Mouse (Mus musculus): ENCODE data around the gene Zg16. TPM values are rescaled to one million over a fixed set of nuclear protein-coding genes. Genes with fewer than 3 reads are reported as not detected.

Zg16 gene
- polyA plus RNA-seq, 1 experiment from 2014 or later, result not detected

DNA sequence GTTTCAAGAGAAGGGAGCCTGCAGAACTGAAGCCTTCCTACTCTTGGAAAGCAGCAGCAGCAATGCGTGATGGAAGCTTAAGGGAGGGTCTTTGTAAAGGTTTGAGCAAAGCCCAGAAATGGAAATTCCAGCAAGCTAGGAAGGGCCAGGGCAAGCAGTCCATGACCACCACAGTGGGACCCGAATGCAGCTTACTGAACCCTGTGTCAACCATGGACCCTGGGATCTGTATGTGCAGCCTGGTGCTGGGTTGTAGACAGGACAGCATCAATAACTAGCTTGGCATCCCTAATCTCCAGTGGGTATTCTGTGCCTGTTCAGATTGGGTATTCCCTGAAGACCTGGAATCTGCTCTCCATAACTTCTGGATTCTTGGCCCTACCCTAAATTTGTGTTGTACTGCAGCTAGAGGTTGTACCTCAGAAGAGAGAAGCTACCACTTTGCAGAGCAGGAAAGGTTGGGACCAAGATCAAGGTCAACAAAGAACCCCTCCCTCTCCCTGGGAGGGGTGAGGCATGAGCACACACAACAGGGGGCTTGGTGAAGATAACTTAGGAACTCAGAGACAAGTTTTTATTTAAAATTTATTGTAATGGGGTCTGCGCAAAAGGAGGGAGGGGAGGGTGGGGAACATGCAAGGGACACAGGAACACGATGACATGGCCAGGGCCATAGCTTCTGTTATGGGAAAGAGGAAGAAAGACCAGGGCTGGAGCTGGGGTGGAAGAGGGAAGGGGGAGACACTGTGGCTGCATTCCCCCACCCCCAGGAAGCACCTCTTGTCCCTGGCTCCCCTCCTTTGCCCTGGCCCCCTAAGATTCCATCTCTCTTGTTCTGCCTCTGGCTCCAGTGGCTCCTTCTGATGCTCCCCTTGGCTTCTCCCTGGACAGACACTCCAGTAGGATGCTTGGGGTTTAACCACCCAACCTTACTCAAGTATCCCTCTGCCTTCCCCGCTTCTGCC, 65.3 kb downstream of the Zg16 start:
- Histone ChIP-seq H3K9ac (peak overlapping the region; percentile 76), H3K4me2 (replicated peaks) (peak overlapping the region; percentile 98), H3K4me1 (peaks cover 73% of the 10 kb centered on the region), H3K27ac (peak overlapping the region; percentile 92), H3K36me3 (peaks cover 26% of the 10 kb centered on the region), H3K27me3 (no peaks in the 10 kb centered on the region), H3K9me3 (replicated peaks) (no peaks in the 10 kb centered on the region), H3K4me3 (peak overlapping the region; percentile 48)
- 44% methylated on average over 5 of the region's 5 CpGs for WGBS
- ATAC-seq (ENCODE audit: low FRiP score), result no peak

DNA sequence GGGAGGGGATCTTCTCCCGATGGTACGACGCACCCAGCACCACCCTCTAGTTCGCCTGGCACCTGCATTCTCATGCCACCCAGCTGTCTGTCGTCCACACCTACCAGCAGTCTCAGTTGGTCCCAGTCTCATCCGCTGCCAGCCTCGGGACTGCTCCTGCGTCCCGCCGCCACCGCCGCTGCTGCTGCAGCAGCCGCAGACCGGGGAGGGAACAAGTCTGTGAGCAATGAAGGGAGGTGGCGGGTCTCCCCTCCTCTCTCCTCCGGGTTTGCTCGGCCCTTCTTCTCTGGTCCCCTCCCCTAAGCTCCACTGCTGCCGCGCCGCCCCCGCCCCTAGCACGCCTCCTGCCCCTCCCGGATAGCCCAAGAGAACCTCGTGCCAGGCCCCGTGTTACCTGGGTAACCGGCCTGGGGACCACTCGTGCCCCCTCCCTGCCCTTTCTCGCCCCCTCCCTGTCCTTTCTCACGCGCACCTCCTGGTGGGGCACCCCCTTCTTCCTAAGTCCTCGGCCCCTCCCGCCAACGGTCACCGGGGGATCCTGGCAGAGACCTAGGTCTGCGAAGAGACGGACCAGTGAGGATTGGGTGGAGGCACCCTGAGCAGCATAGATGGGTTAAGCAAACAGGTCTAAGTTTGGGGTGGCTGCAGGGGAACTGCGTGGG, 66.1 kb downstream of the Zg16 start, which contains the start of the genes Gm42742 and Prrt2:
Gm42742 (minus strand) TSS at position 197 of the 662 bp plus-strand sequence.
Prrt2 (minus strand) TSS at position 311 of the 662 bp plus-strand sequence.
- Histone ChIP-seq H3K4me3 (peak within 1 kb of the TSS; percentile 48), H3K9me3 (replicated peaks) (no peaks in the 10 kb centered on the region), H3K4me2 (replicated peaks) (peak within 1 kb of the TSS; percentile 84), H3K27ac (peak within 1 kb of the TSS; percentile 92), H3K36me3 (peaks cover 26% of the 10 kb centered on the region), H3K9ac (peak within 1 kb of the TSS; percentile 76), H3K4me1 (peaks cover 74% of the 10 kb centered on the region), H3K27me3 (no peaks in the 10 kb centered on the region)
- under 1% methylated on average over 37 of the region's 37 CpGs for WGBS
- ATAC-seq (ENCODE audit: low FRiP score), result no peak

DNA sequence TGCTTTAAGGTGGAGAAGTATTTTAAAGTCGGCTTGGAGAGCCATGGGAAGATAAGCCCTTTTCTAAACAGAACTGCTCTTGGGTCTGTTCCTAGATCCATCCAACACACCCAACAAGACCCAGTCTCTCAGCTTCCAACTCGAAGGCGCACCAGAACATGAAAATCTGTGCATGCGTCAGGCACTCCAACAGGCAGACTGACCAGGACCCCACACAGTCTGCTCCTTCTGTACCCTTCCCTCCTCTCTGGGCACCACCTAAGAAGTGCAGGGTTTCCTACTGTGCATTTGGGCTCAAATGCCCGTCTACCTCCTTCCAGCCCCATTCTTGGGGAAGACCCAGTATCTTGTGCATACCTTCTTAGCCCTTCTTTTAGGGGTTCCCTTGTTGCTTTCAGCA, 66.6 kb downstream of the Zg16 start:
- peak overlapping the region; percentile 92 for H3K27ac ChIP-seq
- peaks cover 80% of the 10 kb centered on the region for H3K4me1 ChIP-seq
- no peaks in the 10 kb centered on the region for H3K27me3 ChIP-seq
- no peaks in the 10 kb centered on the region for H3K9me3 ChIP-seq (replicated peaks)
- peak overlapping the region; percentile 76 for H3K9ac ChIP-seq
- peaks cover 29% of the 10 kb centered on the region for H3K36me3 ChIP-seq
- ATAC-seq (ENCODE audit: low FRiP score), result no peak
- WGBS, result 42% methylated on average over 5 of the region's 5 CpGs
- H3K4me3 ChIP-seq, result peak overlapping the region; percentile 48
- peak overlapping the region; percentile 84 for H3K4me2 ChIP-seq (replicated peaks)

DNA sequence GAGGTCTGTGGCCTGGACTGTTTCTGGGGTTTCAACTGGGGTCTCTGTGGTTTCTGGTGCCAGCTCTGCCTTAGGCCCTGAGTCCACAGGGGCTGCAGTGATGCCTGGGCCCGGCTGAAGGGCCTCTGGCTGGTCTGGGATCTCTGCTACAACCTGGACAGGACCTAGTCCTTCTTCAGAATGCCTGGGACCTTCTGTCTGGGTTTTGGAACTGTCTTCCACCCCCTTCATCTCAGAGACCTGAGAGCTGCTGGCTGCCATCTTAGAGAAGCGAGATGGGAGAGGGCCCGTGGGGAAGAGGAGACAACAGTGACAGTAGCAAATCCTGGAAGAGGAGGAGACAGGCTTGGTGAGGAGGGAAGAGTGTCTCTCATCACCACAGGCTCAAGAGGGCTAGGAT, 67.1 kb downstream of the Zg16 start:
- Histone ChIP-seq H3K4me1 (peaks cover 82% of the 10 kb centered on the region), H3K27ac (peak overlapping the region; percentile 92), H3K4me2 (replicated peaks) (peak overlapping the region; percentile 84), H3K27me3 (no peaks in the 10 kb centered on the region), H3K9ac (peak overlapping the region; percentile 76), H3K9me3 (replicated peaks) (no peaks in the 10 kb centered on the region), H3K36me3 (peaks cover 34% of the 10 kb centered on the region), H3K4me3 (peak overlapping the region; percentile 48)
- ATAC-seq (ENCODE audit: low FRiP score), result no peak
- WGBS, result 52% methylated on average over 3 of the region's 3 CpGs

DNA sequence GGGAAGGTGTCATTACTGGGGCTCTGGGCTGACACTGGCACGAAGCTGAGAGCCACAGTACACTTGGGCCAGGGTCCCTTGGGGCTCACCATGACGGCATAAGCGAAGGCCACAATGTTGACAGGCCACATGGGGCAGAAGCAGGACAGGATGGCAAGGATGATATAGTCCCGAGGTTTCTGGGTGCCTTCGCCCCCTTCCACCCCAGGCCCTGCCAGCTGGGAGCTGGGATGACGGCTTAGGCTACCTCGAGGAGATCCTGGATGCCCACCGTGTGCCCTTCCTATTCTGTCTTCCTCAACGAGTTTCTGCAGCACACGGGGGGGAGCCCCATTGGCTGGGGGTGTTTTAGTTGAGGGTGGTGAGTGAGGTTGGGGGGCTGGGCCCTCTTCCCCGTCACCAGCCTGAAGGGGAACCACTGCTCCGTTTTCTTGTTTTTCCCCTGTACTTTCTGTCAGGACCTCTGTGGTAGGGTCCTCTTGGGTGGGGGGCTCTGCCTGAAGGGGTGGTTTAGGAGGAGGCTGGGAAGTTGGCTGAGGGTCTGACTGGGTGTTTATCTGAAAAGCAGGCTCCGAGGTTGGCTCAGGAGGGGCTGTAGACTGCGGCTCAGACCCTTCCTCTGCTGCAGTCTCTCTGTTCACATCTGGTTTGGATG, 67.7 kb downstream of the Zg16 start:
- peak overlapping the region; percentile 84 for H3K4me2 ChIP-seq (replicated peaks)
- WGBS, result 79% methylated on average over 14 of the region's 14 CpGs
- H3K27ac ChIP-seq, result peak overlapping the region; percentile 92; the same call in 1 of the 2 replicates
- no peaks in the 10 kb centered on the region for H3K9me3 ChIP-seq (replicated peaks)
- H3K9ac ChIP-seq, result peak overlapping the region; percentile 76; the same call in 1 of the 2 replicates
- H3K27me3 ChIP-seq, result no peaks in the 10 kb centered on the region
- peaks cover 37% of the 10 kb centered on the region for H3K36me3 ChIP-seq
- peak overlapping the region; percentile 48; the same call in 1 of the 2 replicates for H3K4me3 ChIP-seq
- peaks cover 82% of the 10 kb centered on the region for H3K4me1 ChIP-seq
- ATAC-seq (ENCODE audit: low FRiP score), result no peak

DNA sequence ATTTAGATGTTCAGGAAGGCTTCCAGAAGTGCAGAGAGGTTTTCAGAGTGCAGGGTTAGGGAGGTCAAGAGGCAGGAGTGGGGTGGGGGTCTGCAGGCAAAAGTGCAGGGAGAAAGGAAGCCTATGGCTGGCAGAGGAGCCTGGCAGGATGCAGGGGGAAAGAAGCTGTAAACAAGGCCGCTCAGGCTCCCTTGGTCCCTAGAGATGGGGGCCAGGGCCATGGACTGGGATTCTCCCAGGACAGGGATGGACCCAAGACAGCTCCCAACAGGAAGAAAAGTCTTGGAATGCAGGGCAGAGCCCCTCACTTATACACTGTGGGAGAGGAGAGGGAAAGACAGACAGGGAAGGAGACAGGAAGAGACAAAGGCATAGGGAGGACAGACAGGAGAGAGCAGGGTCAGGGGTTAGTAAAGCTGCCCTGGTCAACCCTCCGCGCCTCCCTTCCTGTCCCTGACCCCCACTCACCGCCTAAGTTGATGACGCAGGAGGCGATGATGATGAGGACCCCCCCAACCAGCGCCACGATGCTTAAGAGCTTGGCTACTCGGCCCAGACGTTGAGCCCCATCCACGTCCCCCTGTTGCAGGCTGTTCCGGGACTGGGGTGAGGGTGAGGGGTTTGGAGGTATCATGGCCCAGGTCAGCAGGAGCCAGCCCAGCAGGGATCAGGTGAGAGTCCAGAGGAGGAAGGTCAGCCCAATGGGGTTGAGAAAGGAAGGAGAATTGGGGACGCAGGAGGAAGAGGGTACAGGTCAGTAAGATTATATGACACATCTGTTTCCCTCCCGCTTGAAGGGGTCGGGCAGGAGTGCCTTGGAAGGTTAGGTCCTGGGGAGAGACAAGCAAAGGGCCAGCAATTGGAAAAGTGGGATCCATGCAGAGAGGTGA, 68.5 kb downstream of the Zg16 start:
- Histone ChIP-seq H3K4me1 (peaks cover 80% of the 10 kb centered on the region), H3K9ac (0 out of 2 replicates have a peak overlapping the region, but pooled peaks have one; percentile 76), H3K27me3 (no peaks in the 10 kb centered on the region), H3K4me2 (replicated peaks) (no peak overlapping the region), H3K4me3 (no peak overlapping the region), H3K36me3 (peaks cover 37% of the 10 kb centered on the region), H3K9me3 (replicated peaks) (no peaks in the 10 kb centered on the region), H3K27ac (peak overlapping the region; percentile 85; the same call in 1 of the 2 replicates)
- ATAC-seq (ENCODE audit: low FRiP score), result no peak
- 82% methylated on average over 15 of the region's 15 CpGs for WGBS

DNA sequence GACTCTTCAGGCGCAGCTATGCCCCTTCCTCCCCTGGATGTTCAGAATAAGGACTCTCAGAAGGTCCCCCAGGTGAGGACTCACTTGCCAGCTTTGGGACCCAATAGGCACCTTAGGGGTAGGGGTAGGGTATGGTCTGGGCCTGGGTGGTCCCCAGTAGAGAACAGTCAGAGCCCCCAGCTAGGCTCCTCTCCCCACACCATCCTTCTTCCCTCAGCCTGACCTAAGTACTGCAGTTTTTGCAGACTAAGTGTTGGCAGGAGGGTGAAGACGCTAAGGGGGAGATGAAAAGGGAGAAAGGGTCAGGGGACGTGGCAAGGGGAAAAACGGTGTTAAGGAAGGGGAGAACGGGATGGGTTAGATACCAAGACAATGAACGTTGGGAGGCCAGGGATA, 69.2 kb downstream of the Zg16 start:
- peak overlapping the region; percentile 1; the same call in 1 of the 2 replicates for H3K9ac ChIP-seq
- H3K4me2 ChIP-seq (replicated peaks), result no peak overlapping the region
- peaks cover 37% of the 10 kb centered on the region for H3K36me3 ChIP-seq
- no peak overlapping the region for H3K4me3 ChIP-seq
- ATAC-seq (ENCODE audit: low FRiP score), result no peak
- H3K9me3 ChIP-seq (replicated peaks), result no peaks in the 10 kb centered on the region
- 51% methylated on average over 6 of the region's 6 CpGs for WGBS
- peaks cover 75% of the 10 kb centered on the region for H3K4me1 ChIP-seq
- no peaks in the 10 kb centered on the region for H3K27me3 ChIP-seq
- peak overlapping the region; percentile 85; the same call in 1 of the 2 replicates for H3K27ac ChIP-seq

DNA sequence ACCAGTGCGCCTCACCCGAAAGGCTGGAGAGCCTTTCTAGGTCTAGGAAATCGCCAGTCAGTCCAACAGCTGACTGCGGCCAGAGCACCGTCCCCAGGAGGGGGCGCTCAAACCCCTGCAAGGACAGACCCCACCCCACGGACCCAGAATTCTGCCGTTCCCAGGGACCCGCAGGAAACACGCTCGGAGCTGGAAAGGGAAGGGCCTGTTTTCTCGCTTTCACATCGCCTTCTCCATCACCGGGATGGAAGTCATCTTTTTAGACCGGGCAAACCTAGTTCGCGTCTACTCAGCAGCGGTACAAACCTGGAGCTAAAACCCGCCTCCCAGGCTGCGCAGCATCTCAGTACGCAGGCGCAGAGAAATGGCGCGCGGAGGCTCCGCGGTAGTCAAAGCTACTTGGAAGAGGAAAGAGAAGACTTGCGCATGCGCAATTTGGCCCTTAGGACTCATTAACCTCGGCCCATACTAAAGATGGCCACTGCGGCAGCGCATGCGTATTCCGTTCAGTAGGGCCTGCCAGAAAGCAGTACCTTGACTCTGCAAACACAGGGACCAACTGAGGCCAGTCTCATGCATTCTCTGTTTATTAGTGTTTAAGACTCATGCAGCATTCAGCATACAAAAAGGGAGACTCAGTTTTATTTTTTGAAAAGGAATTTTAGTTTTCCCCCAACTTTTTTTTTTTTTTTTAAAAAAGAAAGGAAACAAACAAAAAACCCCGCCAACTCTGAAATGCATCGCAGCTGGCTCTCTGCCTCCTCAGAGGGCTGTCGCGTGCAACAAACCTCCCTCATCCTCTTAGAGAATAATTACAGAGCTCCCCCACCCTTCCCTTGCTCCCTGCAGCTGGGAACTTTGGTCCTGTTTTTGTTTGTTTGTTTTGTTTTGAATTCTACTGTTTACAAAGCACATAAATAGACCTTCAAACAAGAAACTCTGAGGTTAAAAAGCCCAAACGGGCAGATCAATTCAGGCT, 69.9 kb downstream of the Zg16 start, which contains the start of gene Pagr1a:
Pagr1a (minus strand) TSS at position 382 of the 979 bp plus-strand sequence.
- 4% methylated on average over 39 of the region's 39 CpGs for WGBS

DNA sequence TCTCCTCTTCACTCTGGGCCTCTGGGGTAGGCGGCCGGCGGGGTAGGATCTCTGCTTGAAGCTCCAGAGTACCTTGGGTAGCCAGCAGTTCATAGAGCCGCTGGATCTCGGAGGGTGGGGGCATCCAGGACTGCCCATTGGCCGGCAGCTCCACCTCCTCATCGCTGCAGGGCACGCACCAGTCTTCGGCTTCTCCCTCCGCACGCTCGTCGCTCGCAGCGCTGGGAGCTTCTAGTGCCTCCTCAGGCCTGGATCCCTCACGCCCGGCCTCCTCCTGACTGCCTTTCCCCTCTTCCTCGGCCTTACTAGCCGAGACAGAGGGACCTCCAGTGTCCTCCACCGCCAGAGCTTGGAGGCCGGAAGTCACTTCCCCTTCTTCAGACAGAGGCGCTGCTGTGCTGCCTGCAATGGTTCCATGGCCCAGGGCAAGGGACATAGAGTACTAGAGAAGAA, 70.6 kb downstream of the Zg16 start:
- under 1% methylated on average over 22 of the region's 22 CpGs for WGBS
- H3K4me3 ChIP-seq, result peak overlapping the region; percentile 62
- H3K27me3 ChIP-seq, result no peaks in the 10 kb centered on the region
- H3K9ac ChIP-seq, result peak overlapping the region; percentile 82
- peak; percentile 61 for ATAC-seq (ENCODE audit: low FRiP score)
- peaks cover 61% of the 10 kb centered on the region for H3K4me1 ChIP-seq
- peaks cover 38% of the 10 kb centered on the region for H3K36me3 ChIP-seq
- no peaks in the 10 kb centered on the region for H3K9me3 ChIP-seq (replicated peaks)
- peak overlapping the region; percentile 87 for H3K4me2 ChIP-seq (replicated peaks)
- H3K27ac ChIP-seq, result peak overlapping the region; percentile 85

More for the DNA sequence above, 69.9 kb downstream of the Zg16 start, which contains the start of gene Pagr1a:
- Histone ChIP-seq H3K27me3 (no peaks in the 10 kb centered on the region), H3K4me3 (peak within 1 kb of the TSS; percentile 62), H3K9ac (peak within 1 kb of the TSS; percentile 82), H3K4me1 (peaks cover 68% of the 10 kb centered on the region), H3K27ac (peak within 1 kb of the TSS; percentile 85), H3K4me2 (replicated peaks) (peak within 1 kb of the TSS; percentile 87), H3K36me3 (peaks cover 37% of the 10 kb centered on the region), H3K9me3 (replicated peaks) (no peaks in the 10 kb centered on the region)
- peak; percentile 85 for ATAC-seq (ENCODE audit: low FRiP score)

DNA sequence TGATC, 70.8 kb downstream of the Zg16 start, which contains the start of gene Pagr1b:
Pagr1b (minus strand) TSS at position 4 of the 5 bp plus-strand sequence.
- Histone ChIP-seq H3K4me2 (replicated peaks) (peak within 1 kb of the TSS; percentile 87), H3K27me3 (no peaks in the 10 kb centered on the region), H3K27ac (peak within 1 kb of the TSS; percentile 85), H3K4me1 (peaks cover 59% of the 10 kb centered on the region), H3K4me3 (peak within 1 kb of the TSS; percentile 62), H3K9me3 (replicated peaks) (no peaks in the 10 kb centered on the region), H3K36me3 (peaks cover 38% of the 10 kb centered on the region), H3K9ac (peak within 1 kb of the TSS; percentile 82)
- ATAC-seq (ENCODE audit: low FRiP score), result no peak
